Mouse (Mus musculus): ENCODE results near the gene Grik4. TPM values are rescaled to one million over a fixed set of nuclear protein-coding genes. Genes with fewer than 3 reads are reported as not detected.

The Grik4 gene
- polyA plus RNA-seq, 1 experiment from 2014 or later: 0.78 TPM

- Histone ChIP-seq H3K4me1 (ENCODE audit: control insufficient read depth, insufficient read depth, low read length) (no peaks in the 10 kb centered on the region), H3K4me2 (ENCODE audit: low read depth, low read length) (no peak overlapping the region), H3K36me3 (ENCODE audit: control insufficient read depth, insufficient read depth, low read length) (no peaks in the 10 kb centered on the region), H3K27me3 (replicated peaks; ENCODE audit: control insufficient read depth, insufficient read depth, low read length) (no peaks in the 10 kb centered on the region), H3K9me3 (ENCODE audit: control insufficient read depth, low read length) (no peaks in the 10 kb centered on the region), H3K4me3 (ENCODE audit: low read depth, low read length) (no peak overlapping the region), H3K27ac (replicated peaks; ENCODE audit: low read depth, low read length) (no peak overlapping the region), H3K9ac (ENCODE audit: low read depth, low read length) (no peak overlapping the region)
- ATAC-seq (ENCODE audit: low read depth) (no peak), DNase-seq (ENCODE audit: low spot score) (no peak)
- WGBS: 66% methylated on average over 4 of the region's 4 CpGs
These were observed 22.5 kb downstream of the Grik4 start for GRCm38 (mm10) chr9:42921830-42922229.

- no peak for ATAC-seq (ENCODE audit: low read depth)
- H3K9ac ChIP-seq (ENCODE audit: low read depth, low read length): no peak overlapping the region
- H3K9me3 ChIP-seq (ENCODE audit: control insufficient read depth, low read length): no peaks in the 10 kb centered on the region
- H3K4me2 ChIP-seq (ENCODE audit: low read depth, low read length): no peak overlapping the region
- no peaks in the 10 kb centered on the region for H3K27me3 ChIP-seq (replicated peaks; ENCODE audit: control insufficient read depth, insufficient read depth, low read length)
- 26% methylated on average over 7 of the region's 7 CpGs for WGBS
- no peak overlapping the region for H3K27ac ChIP-seq (replicated peaks; ENCODE audit: low read depth, low read length)
- H3K36me3 ChIP-seq (ENCODE audit: control insufficient read depth, insufficient read depth, low read length): no peaks in the 10 kb centered on the region
- H3K4me1 ChIP-seq (ENCODE audit: control insufficient read depth, insufficient read depth, low read length): no peaks in the 10 kb centered on the region
- no peak overlapping the region for H3K4me3 ChIP-seq (ENCODE audit: low read depth, low read length)
- peak; percentile 23 for DNase-seq (ENCODE audit: low spot score)
These were observed 24.1 kb downstream of the Grik4 start for GRCm38 (mm10) chr9:42920190-42920589.

GRCm38 (mm10) chr9:42917911-42918310 is 26.4 kb downstream of the Grik4 start:
- no peaks in the 10 kb centered on the region for H3K36me3 ChIP-seq (ENCODE audit: control insufficient read depth, insufficient read depth, low read length)
- H3K9ac ChIP-seq (ENCODE audit: low read depth, low read length): no peak overlapping the region
- H3K27me3 ChIP-seq (replicated peaks; ENCODE audit: control insufficient read depth, insufficient read depth, low read length): no peaks in the 10 kb centered on the region
- DNase-seq (ENCODE audit: low spot score): no peak
- no peaks in the 10 kb centered on the region for H3K9me3 ChIP-seq (ENCODE audit: control insufficient read depth, low read length)
- H3K4me1 ChIP-seq (ENCODE audit: control insufficient read depth, insufficient read depth, low read length): no peaks in the 10 kb centered on the region
- no peak overlapping the region for H3K4me2 ChIP-seq (ENCODE audit: low read depth, low read length)
- no peak overlapping the region for H3K27ac ChIP-seq (replicated peaks; ENCODE audit: low read depth, low read length)
- no peak overlapping the region for H3K4me3 ChIP-seq (ENCODE audit: low read depth, low read length)
- WGBS: 80% methylated on average over 7 of the region's 7 CpGs
- no peak for ATAC-seq (ENCODE audit: low read depth)

- no peaks in the 10 kb centered on the region for H3K27me3 ChIP-seq (replicated peaks; ENCODE audit: control insufficient read depth, insufficient read depth, low read length)
- ATAC-seq (ENCODE audit: low read depth) (no peak), DNase-seq (ENCODE audit: low spot score) (no peak)
- peaks cover 10% of the 10 kb centered on the region for H3K4me1 ChIP-seq (ENCODE audit: control insufficient read depth, insufficient read depth, low read length)
- no peak overlapping the region for H3K4me3 ChIP-seq (ENCODE audit: low read depth, low read length)
- no peak overlapping the region for H3K27ac ChIP-seq (replicated peaks; ENCODE audit: low read depth, low read length)
- H3K9me3 ChIP-seq (ENCODE audit: control insufficient read depth, low read length): no peaks in the 10 kb centered on the region
- WGBS: 86% methylated on average over 2 of the region's 2 CpGs
- H3K4me2 ChIP-seq (ENCODE audit: low read depth, low read length): no peak overlapping the region
- no peaks in the 10 kb centered on the region for H3K36me3 ChIP-seq (ENCODE audit: control insufficient read depth, insufficient read depth, low read length)
- H3K9ac ChIP-seq (ENCODE audit: low read depth, low read length): no peak overlapping the region
These were observed 31.1 kb downstream of the Grik4 start for GRCm38 (mm10) chr9:42913201-42913600.

- ATAC-seq (ENCODE audit: low read depth): no peak
- H3K9ac ChIP-seq (ENCODE audit: low read depth, low read length): no peak overlapping the region
- H3K4me1 ChIP-seq (ENCODE audit: control insufficient read depth, insufficient read depth, low read length): peaks cover 12% of the 10 kb centered on the region
- no peaks in the 10 kb centered on the region for H3K27me3 ChIP-seq (replicated peaks; ENCODE audit: control insufficient read depth, insufficient read depth, low read length)
- no peak overlapping the region for H3K4me2 ChIP-seq (ENCODE audit: low read depth, low read length)
- no peaks in the 10 kb centered on the region for H3K36me3 ChIP-seq (ENCODE audit: control insufficient read depth, insufficient read depth, low read length)
- no peak overlapping the region for H3K27ac ChIP-seq (replicated peaks; ENCODE audit: low read depth, low read length)
- peak; percentile 53 for DNase-seq (ENCODE audit: low spot score)
- H3K4me3 ChIP-seq (ENCODE audit: low read depth, low read length): no peak overlapping the region
- 37% methylated on average over 8 of the region's 8 CpGs for WGBS
- no peaks in the 10 kb centered on the region for H3K9me3 ChIP-seq (ENCODE audit: control insufficient read depth, low read length)
These were observed 35.5 kb downstream of the Grik4 start for GRCm38 (mm10) chr9:42908657-42909313.

- H3K4me1 ChIP-seq (ENCODE audit: control insufficient read depth, insufficient read depth, low read length): peaks cover 12% of the 10 kb centered on the region
- H3K27me3 ChIP-seq (replicated peaks; ENCODE audit: control insufficient read depth, insufficient read depth, low read length): no peaks in the 10 kb centered on the region
- H3K9ac ChIP-seq (ENCODE audit: low read depth, low read length): 0 out of 2 replicates have a peak overlapping the region, but pooled peaks have one; percentile 19
- ATAC-seq (ENCODE audit: low read depth) (no peak), DNase-seq (ENCODE audit: low spot score) (no peak)
- H3K4me2 ChIP-seq (ENCODE audit: low read depth, low read length): no peak overlapping the region
- WGBS: 48% methylated on average over 3 of the region's 3 CpGs
- no peaks in the 10 kb centered on the region for H3K9me3 ChIP-seq (ENCODE audit: control insufficient read depth, low read length)
- H3K27ac ChIP-seq (replicated peaks; ENCODE audit: low read depth, low read length): no peak overlapping the region
- H3K36me3 ChIP-seq (ENCODE audit: control insufficient read depth, insufficient read depth, low read length): no peaks in the 10 kb centered on the region
- H3K4me3 ChIP-seq (ENCODE audit: low read depth, low read length): no peak overlapping the region
These were observed 37.3 kb downstream of the Grik4 start for GRCm38 (mm10) chr9:42906995-42907394.

GRCm38 (mm10) chr9:42898091-42898591 is 46.2 kb downstream of the Grik4 start:
- peak; percentile 41; the same call in 1 of the 2 replicates for ATAC-seq (ENCODE audit: low read depth)
- H3K4me3 ChIP-seq (ENCODE audit: low read depth, low read length): peak overlapping the region; percentile 56
- H3K4me2 ChIP-seq (ENCODE audit: low read depth, low read length): peak overlapping the region; percentile 99
- 6% methylated on average over 11 of the region's 11 CpGs for WGBS
- peak overlapping the region; percentile 60; the same call in 1 of the 2 replicates for H3K9ac ChIP-seq (ENCODE audit: low read depth, low read length)
- no peaks in the 10 kb centered on the region for H3K36me3 ChIP-seq (ENCODE audit: control insufficient read depth, insufficient read depth, low read length)
- peaks cover 24% of the 10 kb centered on the region for H3K27me3 ChIP-seq (replicated peaks; ENCODE audit: control insufficient read depth, insufficient read depth, low read length)
- peak; percentile 59 for DNase-seq (ENCODE audit: low spot score)
- no peaks in the 10 kb centered on the region for H3K9me3 ChIP-seq (ENCODE audit: control insufficient read depth, low read length)
- peaks cover 11% of the 10 kb centered on the region; the same call in 1 of the 2 replicates for H3K4me1 ChIP-seq (ENCODE audit: control insufficient read depth, insufficient read depth, low read length)
- no peak overlapping the region for H3K27ac ChIP-seq (replicated peaks; ENCODE audit: low read depth, low read length)

GRCm38 (mm10) chr9:42897361-42898051 is 46.8 kb downstream of the Grik4 start:
- WGBS: 2% methylated on average over 23 of the region's 52 CpGs
- peak; percentile 72 for DNase-seq (ENCODE audit: low spot score)
- peaks cover 11% of the 10 kb centered on the region; the same call in 1 of the 2 replicates for H3K4me1 ChIP-seq (ENCODE audit: control insufficient read depth, insufficient read depth, low read length)
- peak overlapping the region; percentile 99 for H3K4me2 ChIP-seq (ENCODE audit: low read depth, low read length)
- H3K36me3 ChIP-seq (ENCODE audit: control insufficient read depth, insufficient read depth, low read length): no peaks in the 10 kb centered on the region
- peaks cover 24% of the 10 kb centered on the region for H3K27me3 ChIP-seq (replicated peaks; ENCODE audit: control insufficient read depth, insufficient read depth, low read length)
- H3K9ac ChIP-seq (ENCODE audit: low read depth, low read length): peak overlapping the region; percentile 60
- H3K9me3 ChIP-seq (ENCODE audit: control insufficient read depth, low read length): no peaks in the 10 kb centered on the region
- peak overlapping the region; percentile 56 for H3K4me3 ChIP-seq (ENCODE audit: low read depth, low read length)
- ATAC-seq (ENCODE audit: low read depth): peak; percentile 74
- H3K27ac ChIP-seq (replicated peaks; ENCODE audit: low read depth, low read length): no peak overlapping the region
